Mouse (Mus musculus) urinary bladder, postnatal 36 days (tissue): ENCODE measurements around the gene Gys1.
"Not testable (repeated sequence)": the region's sequence is repeated elsewhere in the genome, so short reads cannot be mapped to it uniquely, and the experiment has no call there.

Source experiments
- DNase-seq, 2 experiments: peaks; one replicate each; pipeline ENCODE4 v3.0.0; 2022; ENCODE audit warnings: low spot score in 2 of 2, mixed read lengths in 1 of 2

Gene Gys1

DNA sequence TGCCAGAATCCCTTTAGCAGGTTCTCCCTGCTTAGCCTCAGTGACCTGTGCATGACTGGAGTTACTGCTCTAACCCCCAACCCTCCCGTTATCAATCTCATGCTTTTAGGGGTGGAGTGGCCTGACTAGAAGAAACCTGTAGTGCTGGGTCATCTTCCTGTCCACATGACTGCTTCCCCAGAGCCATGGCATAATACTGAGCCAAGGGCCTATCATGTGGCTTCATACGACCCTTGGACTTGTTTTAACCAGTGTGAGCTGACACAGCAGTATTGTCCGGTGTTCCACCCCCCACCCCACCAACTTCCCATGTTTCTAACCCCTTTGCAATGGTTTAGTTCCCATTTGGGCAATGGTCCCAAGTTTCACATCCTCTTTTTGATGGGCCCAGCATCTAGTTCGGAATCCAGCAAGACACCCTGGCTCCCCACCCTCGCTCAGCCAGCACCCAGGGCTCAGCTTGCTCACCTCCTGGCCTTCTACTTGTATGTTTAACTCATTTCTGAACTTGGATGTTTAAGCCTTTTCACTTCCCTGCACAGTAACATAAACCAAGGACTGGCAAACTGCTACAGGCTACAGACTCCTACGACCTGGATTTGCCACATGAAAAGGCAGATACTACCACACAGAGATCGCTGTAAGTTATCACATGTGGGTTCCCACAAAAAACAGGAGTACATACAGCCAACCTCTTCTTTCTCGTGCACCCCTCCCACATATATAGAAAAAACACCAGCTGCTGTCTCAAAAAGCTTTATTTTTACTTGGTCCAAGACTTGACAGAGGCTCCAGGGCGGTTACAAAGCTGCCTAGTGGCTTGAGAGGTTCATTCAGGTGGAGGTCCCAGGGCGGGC, 22.8 kb downstream of the Gys1 start:
- DNase-seq: peak in 1 of 2 experiments; percentile 51

GRCm38 (mm10) chr7:45458748-45459563, 24.3 kb downstream of the Gys1 start:
- peak; percentile 46 to 72 for DNase-seq

DNA sequence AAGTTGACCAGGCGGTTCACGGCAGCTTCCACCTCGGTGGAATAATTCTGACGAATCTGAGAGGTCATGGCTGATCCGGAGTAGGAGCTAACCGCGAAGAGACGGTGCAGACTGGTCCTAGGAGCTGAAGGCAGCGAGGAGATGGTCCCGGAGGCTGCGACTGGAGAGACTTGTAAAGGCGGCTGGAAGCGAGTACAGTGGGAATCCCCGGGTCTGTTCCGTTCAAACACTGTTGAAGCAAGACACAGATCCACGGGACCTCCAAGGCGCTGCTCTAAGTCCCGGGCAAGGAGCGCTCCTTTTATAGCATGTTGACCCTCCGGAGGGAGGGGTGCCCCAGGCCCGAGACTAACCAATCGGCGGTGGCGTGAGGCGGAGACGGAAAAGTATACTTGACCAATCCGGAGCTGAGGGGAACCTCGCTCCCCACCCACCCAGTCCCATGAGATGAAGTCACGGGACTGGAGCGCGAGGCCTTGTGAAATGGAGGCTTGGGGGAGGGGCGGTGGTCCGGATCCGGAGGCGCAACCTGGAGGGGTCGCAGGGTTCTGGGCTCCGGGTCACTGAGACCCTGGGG, 25.0 kb downstream of the Gys1 start, which contains the start of gene Ftl1:
Gene Ftl1 (minus strand): TSS at position 321 of the 577 bp plus-strand sequence.
- DNase-seq: peak; percentile 91 to 97

DNA sequence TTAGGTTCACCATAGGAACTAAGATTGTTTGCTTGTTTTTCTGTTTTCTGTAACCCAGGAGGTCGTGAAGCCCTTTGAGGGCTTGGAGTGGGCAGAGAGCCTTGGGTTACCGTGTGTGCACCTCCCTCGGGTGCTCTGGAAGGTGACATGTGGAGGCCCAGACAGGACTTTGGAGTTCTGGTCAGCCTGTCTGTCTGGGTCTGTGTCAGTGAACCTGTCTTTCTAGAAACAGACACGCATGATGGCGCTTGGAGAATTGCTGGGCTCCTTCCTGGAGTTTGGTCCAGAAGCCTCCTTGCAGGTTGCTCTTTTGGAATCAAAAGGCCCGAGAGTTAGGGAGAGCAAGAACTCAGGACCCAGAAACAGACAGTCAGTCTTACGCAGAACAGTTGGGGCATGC, 25.7 kb downstream of the Gys1 start:
- DNase-seq: no peak

DNA sequence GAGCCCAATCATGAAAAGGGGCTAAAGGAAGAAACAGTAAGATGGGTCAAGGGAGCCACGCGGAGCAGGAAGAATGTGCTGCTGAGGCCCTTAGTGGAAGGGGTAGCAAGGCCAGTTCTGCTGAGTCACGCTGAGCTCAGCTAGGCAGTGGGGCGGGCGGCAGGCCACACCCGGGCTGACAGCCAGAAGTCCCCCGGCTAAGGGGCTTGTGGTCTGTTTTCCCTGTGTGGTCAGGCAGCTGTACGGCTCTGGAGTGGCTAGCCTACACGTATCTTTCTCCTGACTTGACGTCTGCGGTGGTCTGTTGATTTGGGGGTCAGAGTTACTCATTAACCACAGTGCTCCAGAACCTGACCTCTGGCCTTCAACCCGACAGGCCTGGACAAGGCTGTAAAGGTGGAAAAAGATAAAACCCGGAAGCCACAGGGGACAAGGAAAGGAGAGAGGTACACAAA, 26.2 kb downstream of the Gys1 start:
- peak; percentile 79 to 82 for DNase-seq

GRCm38 (mm10) chr7:45461326-45461725, 26.7 kb downstream of the Gys1 start:
- DNase-seq: no peak

GRCm38 (mm10) chr7:45461781-45462180, 27.1 kb downstream of the Gys1 start:
- no peak for DNase-seq

DNA sequence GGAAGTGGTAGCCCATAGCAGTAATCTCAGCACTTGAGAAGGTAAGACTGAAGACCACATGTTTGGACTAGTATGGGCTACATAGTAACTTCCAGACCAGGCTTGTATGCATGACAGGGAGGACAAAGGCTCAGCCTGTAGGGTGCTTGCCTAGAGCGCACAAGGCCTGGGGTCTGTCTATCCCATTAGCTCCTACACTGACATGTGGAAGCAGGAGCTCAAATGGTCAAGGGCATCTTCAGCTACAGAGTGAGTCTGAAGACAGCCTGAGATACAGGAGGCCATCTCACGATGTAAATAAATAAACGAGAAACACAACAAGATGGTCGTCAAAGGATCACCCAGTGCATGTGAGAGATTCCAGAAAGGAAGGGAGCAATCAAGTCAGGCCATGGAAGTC, 27.7 kb downstream of the Gys1 start:
- DNase-seq: no peak

DNA sequence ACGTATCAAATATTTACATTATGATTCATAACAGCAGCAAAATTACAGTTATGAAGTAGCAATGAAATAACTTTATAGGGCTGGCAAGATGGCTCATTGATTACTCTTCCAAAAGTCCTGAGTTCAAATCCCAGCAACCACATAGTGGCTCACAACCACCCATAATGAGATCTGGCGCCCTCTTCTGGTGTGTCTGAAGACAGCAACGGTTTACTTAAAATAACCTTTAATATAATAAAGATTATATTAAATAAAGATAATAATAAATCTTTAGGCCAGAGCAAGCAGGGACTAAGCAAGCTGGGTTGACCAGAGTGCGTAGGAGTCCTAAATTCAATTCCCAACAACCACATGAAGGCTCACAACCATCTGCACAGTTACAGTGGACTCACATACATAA, 28.2 kb downstream of the Gys1 start:
- DNase-seq: not testable (repeated sequence)

GRCm38 (mm10) chr7:45463987-45464778, 29.5 kb downstream of the Gys1 start:
- no peak for DNase-seq

- DNase-seq: no peak
Measured at GRCm38 (mm10) chr7:45465112-45465511, 30.5 kb downstream of the Gys1 start.

- DNase-seq: no peak
Measured at GRCm38 (mm10) chr7:45465549-45465948, 30.9 kb downstream of the Gys1 start.

- DNase-seq: peak; percentile 90 to 95
Measured at GRCm38 (mm10) chr7:45466283-45467089, 31.8 kb downstream of the Gys1 start, which contains the start of gene Bax. Gene Bax (minus strand): TSS chr7:45466898.

GRCm38 (mm10) chr7:45467090-45467670, 32.5 kb downstream of the Gys1 start:
- no peak for DNase-seq

DNA sequence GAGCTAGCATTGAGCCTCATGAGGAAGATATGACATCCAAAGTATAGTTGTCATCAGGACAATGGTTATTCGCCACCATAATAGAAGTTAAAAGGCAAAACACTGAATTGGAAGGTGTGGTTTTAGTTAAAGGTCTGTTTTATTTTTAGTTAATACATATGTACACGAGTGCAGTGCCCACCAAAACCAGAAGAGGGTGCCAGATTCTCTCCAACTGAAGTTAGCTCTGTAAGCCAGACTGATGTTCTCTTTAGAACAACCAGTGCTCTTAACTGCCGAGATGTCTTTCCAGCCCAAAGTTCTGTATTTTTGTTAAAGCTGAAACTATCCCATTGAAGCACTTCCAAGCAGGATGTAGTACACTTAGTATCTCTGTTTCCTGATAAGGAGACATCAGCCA, 36.2 kb downstream of the Gys1 start:
- peak in 1 of 2 experiments; percentile 57 for DNase-seq

DNA sequence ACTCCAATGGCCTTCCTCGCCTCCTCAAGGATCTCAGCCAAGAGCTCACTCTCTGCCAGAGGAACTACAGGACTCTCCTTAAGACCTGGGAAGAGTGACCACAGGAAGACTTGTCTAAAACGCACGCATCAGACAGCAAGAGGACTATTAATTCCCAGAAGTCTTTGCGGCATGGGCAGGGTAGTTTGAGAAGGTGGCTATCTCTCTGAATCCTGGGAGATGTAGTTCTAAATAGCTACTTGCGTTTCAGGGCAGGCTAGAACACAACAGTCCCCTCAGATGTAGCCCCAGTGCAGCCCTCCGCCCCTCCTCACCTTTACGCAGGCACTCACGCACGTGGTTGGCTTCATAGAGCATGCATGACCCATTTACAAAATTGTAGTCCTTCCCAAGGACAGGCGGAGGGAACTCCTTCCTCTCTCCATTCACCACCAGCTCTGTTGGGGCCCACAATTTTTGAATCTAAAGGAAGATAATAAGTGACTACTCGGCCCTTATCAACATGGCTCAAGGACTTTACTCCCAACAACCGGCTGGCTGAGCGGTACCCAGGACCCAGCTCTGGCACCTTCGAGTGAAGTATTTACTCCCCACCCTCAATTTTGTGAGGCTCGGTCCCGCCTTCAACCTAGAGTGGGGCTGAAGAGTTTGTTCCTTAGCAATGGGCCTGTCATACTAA, 40.8 kb downstream of the Gys1 start:
- no peak for DNase-seq

DNA sequence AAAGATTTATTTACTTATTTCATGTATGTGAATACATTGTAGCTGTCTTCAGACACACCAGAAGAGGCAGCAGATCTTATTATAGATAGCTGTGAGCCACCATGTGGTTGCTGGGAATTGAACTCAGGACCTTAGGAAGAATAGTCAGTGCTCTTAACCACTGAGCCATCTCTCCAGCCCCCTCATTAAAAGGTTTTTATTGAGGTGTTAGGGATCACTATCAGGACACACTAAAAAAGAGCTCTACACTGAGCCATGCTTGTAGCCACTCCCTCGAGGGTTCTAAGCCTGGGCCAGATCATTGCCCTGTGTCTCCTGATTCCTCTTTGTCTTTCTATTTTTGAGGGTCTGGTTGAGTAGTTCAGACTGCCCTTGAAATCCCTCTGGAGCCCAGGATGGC, 41.8 kb downstream of the Gys1 start:
- DNase-seq: no peak

DNA sequence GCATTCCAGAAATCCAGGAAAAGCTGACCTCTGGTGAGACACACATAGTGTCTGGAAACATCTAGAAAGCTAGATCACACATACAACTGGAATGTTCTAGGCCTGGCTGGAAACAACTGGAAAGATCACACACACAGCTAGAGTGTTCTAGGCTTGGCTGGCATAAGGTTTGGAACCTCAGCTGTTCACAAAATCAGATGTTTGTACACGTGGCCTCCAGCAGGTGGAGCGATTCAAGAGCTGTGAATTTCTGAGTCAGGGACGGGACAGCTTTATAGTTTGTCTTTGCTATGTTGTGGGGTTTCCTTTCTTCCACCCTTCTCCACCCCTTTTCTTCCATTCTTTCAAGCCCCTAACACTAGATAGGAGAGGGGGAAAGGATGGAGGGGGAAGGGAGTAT, 42.4 kb downstream of the Gys1 start:
- peak; percentile 51 to 69 for DNase-seq

DNA sequence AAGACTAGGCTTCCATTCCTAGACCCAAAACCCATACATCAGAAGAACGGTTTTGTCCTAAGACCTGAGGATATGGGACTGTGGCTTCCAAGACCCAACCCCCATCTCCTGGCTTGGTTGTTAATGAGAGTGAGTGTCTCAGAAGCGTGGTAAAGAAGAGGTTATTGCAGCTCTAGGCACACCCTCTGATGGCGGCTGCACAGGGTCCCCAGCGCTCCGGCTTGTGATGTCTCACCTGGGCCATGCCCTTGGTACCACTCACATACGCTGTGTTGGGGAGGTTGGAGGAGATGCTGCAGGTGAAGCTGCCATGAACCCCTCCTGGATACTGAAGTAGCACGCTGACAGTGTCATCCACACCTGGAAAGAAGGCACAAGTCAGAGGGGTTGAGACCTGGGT, 44.1 kb downstream of the Gys1 start:
- DNase-seq: no peak
